Mouse (Mus musculus): ENCODE data around the gene Rai1.

GRCm38 (mm10) chr11:60148591-60148990, 43.8 kb downstream of the Rai1 start:
- no peak for TF ChIP-seq CTCF (IDR thresholded peaks at IDR 0.05; ENCODE audit: control insufficient read depth, insufficient read depth, insufficient replicate concordance, low read depth, low read length)
- TF ChIP-seq POLR2A (IDR thresholded peaks at IDR 0.05; ENCODE audit: control insufficient read depth, low read depth, low read length) = no peak
